In genomic region chr3:155370716-155371115, GRCm38 (mm10) we compare ENCODE assay signal across 15 mouse cellular contexts.
"Had no signal": no experiment of that assay in that cellular context is flagged by ENCODE, and none has a peak within 500 bp of the region (broad histone marks: within the 10 kb centered on the region; RNA-seq: fewer than 3 reads in every experiment).

No protein-coding gene starts in this region.

- H3K27ac ChIP-seq: kidney, postnatal 0 days; limb, embryonic 12.5 days; liver, embryonic 13.5 days; lung, embryonic 15.5 days; macrophage; midbrain, embryonic 13.5 days; stomach, postnatal 0 days had no signal

- H3K27me3 ChIP-seq: limb, embryonic 12.5 days; liver, embryonic 13.5 days; lung, embryonic 15.5 days; midbrain, embryonic 13.5 days had no signal

- DNase-seq: kidney, adult 9 months; kidney, postnatal 36 days; layer of hippocampus, adult 9-11 months; liver; liver, embryonic 13.5 days; liver, postnatal 0 days; lung, postnatal 14 days; right cerebral cortex, adult 18-20 months; thymus, postnatal 14 days had no signal

- H3K4me3 ChIP-seq: limb, embryonic 12.5 days; liver, embryonic 13.5 days; lung, embryonic 15.5 days; midbrain, embryonic 13.5 days had no signal

- H3K4me2 ChIP-seq: limb, embryonic 12.5 days; liver, embryonic 13.5 days; lung, embryonic 15.5 days; midbrain, embryonic 13.5 days had no signal

- H3K36me3 ChIP-seq: limb, embryonic 12.5 days; liver, embryonic 13.5 days; lung, embryonic 15.5 days; midbrain, embryonic 13.5 days had no signal

- H3K4me1 ChIP-seq: limb, embryonic 12.5 days; liver, embryonic 13.5 days; lung, embryonic 15.5 days; midbrain, embryonic 13.5 days had no signal

- ATAC-seq: liver, postnatal 0 days; midbrain, embryonic 13.5 days had no signal

- H3K9me3 ChIP-seq: limb, embryonic 12.5 days; liver, embryonic 13.5 days; lung, embryonic 15.5 days; midbrain, embryonic 13.5 days had no signal

- H3K9ac ChIP-seq: limb, embryonic 12.5 days; liver, embryonic 13.5 days; liver, postnatal 0 days; lung, embryonic 15.5 days; midbrain, embryonic 13.5 days had no signal
